Mouse (Mus musculus): Measurements from ENCODE around the gene Gm20388. TPM values are rescaled to one million over a fixed set of nuclear protein-coding genes. Genes with fewer than 3 reads are reported as not detected.

Gm20388 gene
- polyA plus RNA-seq, 1 experiment from 2014 or later = 5.5 TPM

- Histone ChIP-seq H3K9me3 (no peaks in the 10 kb centered on the region), H3K27me3 (no peaks in the 10 kb centered on the region), H3K4me3 (no peak overlapping the region), H3K9ac (no peak overlapping the region), H3K36me3 (peaks cover 10% of the 10 kb centered on the region; the same call in 1 of the 2 replicates), H3K4me2 (no peak overlapping the region), H3K27ac (peak overlapping the region; percentile 86; the same call in 1 of the 2 replicates), H3K4me1 (peaks cover 63% of the 10 kb centered on the region)
- no peak for ATAC-seq (ENCODE audit: borderline replicate concordance, extremely low read depth, low FRiP score, low TSS enrichment)
- WGBS = 86% methylated on average over 14 of the region's 14 CpGs
These were observed 2605.1 kb downstream of the Gm20388 start for GRCm38 (mm10) chr8:122515699-122516098.

GRCm38 (mm10) chr8:122517541-122518190 lies 2607.0 kb downstream of the Gm20388 start:
- peak; percentile 76; the same call in 1 of the 2 replicates for ATAC-seq (ENCODE audit: borderline replicate concordance, extremely low read depth, low FRiP score, low TSS enrichment)
- Histone ChIP-seq H3K4me3 (no peak overlapping the region), H3K4me1 (peaks cover 50% of the 10 kb centered on the region), H3K27me3 (no peaks in the 10 kb centered on the region), H3K36me3 (peaks cover 5% of the 10 kb centered on the region; the same call in 1 of the 2 replicates), H3K9ac (no peak overlapping the region), H3K4me2 (peak overlapping the region; percentile 25), H3K9me3 (no peaks in the 10 kb centered on the region), H3K27ac (peak overlapping the region; percentile 86)
- WGBS = 16% methylated on average over 6 of the region's 6 CpGs

GRCm38 (mm10) chr8:122520611-122521010 lies 2610.0 kb downstream of the Gm20388 start:
- peak overlapping the region; percentile 52 for H3K27ac ChIP-seq
- H3K4me1 ChIP-seq = peaks cover 75% of the 10 kb centered on the region
- H3K4me2 ChIP-seq = no peak overlapping the region
- H3K4me3 ChIP-seq = no peak overlapping the region
- no peaks in the 10 kb centered on the region for H3K36me3 ChIP-seq
- no peak overlapping the region for H3K9ac ChIP-seq
- ATAC-seq (ENCODE audit: borderline replicate concordance, extremely low read depth, low FRiP score, low TSS enrichment) = no peak
- no peaks in the 10 kb centered on the region for H3K27me3 ChIP-seq
- H3K9me3 ChIP-seq = no peaks in the 10 kb centered on the region
- 69% methylated on average over 11 of the region's 11 CpGs for WGBS

GRCm38 (mm10) chr8:122522796-122523651 lies 2612.4 kb downstream of the Gm20388 start:
- H3K4me2 ChIP-seq = peak overlapping the region; percentile 33
- H3K9me3 ChIP-seq = no peaks in the 10 kb centered on the region
- H3K27ac ChIP-seq = peak overlapping the region; percentile 85
- no peaks in the 10 kb centered on the region for H3K27me3 ChIP-seq
- ATAC-seq (ENCODE audit: borderline replicate concordance, extremely low read depth, low FRiP score, low TSS enrichment) = peak; percentile 7; the same call in 1 of the 2 replicates
- WGBS = 32% methylated on average over 14 of the region's 14 CpGs
- H3K9ac ChIP-seq = peak overlapping the region; percentile 32
- H3K4me1 ChIP-seq = peaks cover 79% of the 10 kb centered on the region
- 0 out of 2 replicates have a peak overlapping the region, but pooled peaks have one; percentile 0 for H3K4me3 ChIP-seq
- no peaks in the 10 kb centered on the region for H3K36me3 ChIP-seq

- Histone ChIP-seq H3K4me3 (0 out of 2 replicates have a peak overlapping the region, but pooled peaks have one; percentile 0), H3K4me2 (peak overlapping the region; percentile 33), H3K4me1 (peaks cover 73% of the 10 kb centered on the region), H3K27ac (peak overlapping the region; percentile 85), H3K27me3 (no peaks in the 10 kb centered on the region), H3K9me3 (no peaks in the 10 kb centered on the region), H3K9ac (peak overlapping the region; percentile 32; the same call in 1 of the 2 replicates), H3K36me3 (no peaks in the 10 kb centered on the region)
- 14% methylated on average over 23 of the region's 23 CpGs for WGBS
- no peak for ATAC-seq (ENCODE audit: borderline replicate concordance, extremely low read depth, low FRiP score, low TSS enrichment)
These were observed 2613.2 kb downstream of the Gm20388 start for GRCm38 (mm10) chr8:122523652-122524360.

GRCm38 (mm10) chr8:122524506-122524905 lies 2613.9 kb downstream of the Gm20388 start:
- Histone ChIP-seq H3K36me3 (no peaks in the 10 kb centered on the region), H3K4me1 (peaks cover 67% of the 10 kb centered on the region), H3K9me3 (no peaks in the 10 kb centered on the region), H3K9ac (no peak overlapping the region), H3K4me2 (0 out of 2 replicates have a peak overlapping the region, but pooled peaks have one; percentile 33), H3K27me3 (no peaks in the 10 kb centered on the region), H3K27ac (peak overlapping the region; percentile 85; the same call in 1 of the 2 replicates), H3K4me3 (no peak overlapping the region)
- WGBS = 65% methylated on average over 6 of the region's 6 CpGs
- ATAC-seq (ENCODE audit: borderline replicate concordance, extremely low read depth, low FRiP score, low TSS enrichment) = no peak

- no peak overlapping the region for H3K4me2 ChIP-seq
- H3K27me3 ChIP-seq = no peaks in the 10 kb centered on the region
- H3K4me3 ChIP-seq = no peak overlapping the region
- no peaks in the 10 kb centered on the region for H3K36me3 ChIP-seq
- 77% methylated on average over 6 of the region's 6 CpGs for WGBS
- no peak for ATAC-seq (ENCODE audit: borderline replicate concordance, extremely low read depth, low FRiP score, low TSS enrichment)
- H3K27ac ChIP-seq = peak overlapping the region; percentile 86; the same call in 1 of the 2 replicates
- H3K9ac ChIP-seq = no peak overlapping the region
- H3K9me3 ChIP-seq = no peaks in the 10 kb centered on the region
- peaks cover 64% of the 10 kb centered on the region for H3K4me1 ChIP-seq
These were observed 2614.4 kb downstream of the Gm20388 start for GRCm38 (mm10) chr8:122525004-122525403.

GRCm38 (mm10) chr8:122526084-122526483 lies 2615.4 kb downstream of the Gm20388 start:
- Histone ChIP-seq H3K4me2 (no peak overlapping the region), H3K4me3 (no peak overlapping the region), H3K27me3 (no peaks in the 10 kb centered on the region), H3K36me3 (no peaks in the 10 kb centered on the region), H3K9me3 (no peaks in the 10 kb centered on the region), H3K27ac (peak overlapping the region; percentile 86), H3K9ac (no peak overlapping the region), H3K4me1 (peaks cover 64% of the 10 kb centered on the region)
- ATAC-seq (ENCODE audit: borderline replicate concordance, extremely low read depth, low FRiP score, low TSS enrichment) = no peak
- 38% methylated on average over 3 of the region's 3 CpGs for WGBS

GRCm38 (mm10) chr8:122526526-122527170 lies 2616.0 kb downstream of the Gm20388 start:
- Histone ChIP-seq H3K36me3 (no peaks in the 10 kb centered on the region), H3K4me2 (no peak overlapping the region), H3K27me3 (no peaks in the 10 kb centered on the region), H3K4me1 (peaks cover 70% of the 10 kb centered on the region), H3K27ac (peak overlapping the region; percentile 86), H3K9me3 (no peaks in the 10 kb centered on the region), H3K4me3 (no peak overlapping the region), H3K9ac (no peak overlapping the region)
- ATAC-seq (ENCODE audit: borderline replicate concordance, extremely low read depth, low FRiP score, low TSS enrichment) = peak; percentile 49; the same call in 1 of the 2 replicates
- 32% methylated on average over 7 of the region's 7 CpGs for WGBS

- Histone ChIP-seq H3K4me2 (no peak overlapping the region), H3K9me3 (no peaks in the 10 kb centered on the region), H3K36me3 (no peaks in the 10 kb centered on the region), H3K4me1 (peaks cover 77% of the 10 kb centered on the region), H3K9ac (no peak overlapping the region), H3K27me3 (no peaks in the 10 kb centered on the region), H3K27ac (no peak overlapping the region), H3K4me3 (no peak overlapping the region)
- WGBS = 81% methylated on average over 3 of the region's 3 CpGs
- no peak for ATAC-seq (ENCODE audit: borderline replicate concordance, extremely low read depth, low FRiP score, low TSS enrichment)
These were observed 2617.3 kb downstream of the Gm20388 start for GRCm38 (mm10) chr8:122527937-122528336.

GRCm38 (mm10) chr8:122529159-122529558 lies 2618.5 kb downstream of the Gm20388 start:
- H3K4me1 ChIP-seq = peaks cover 65% of the 10 kb centered on the region
- H3K36me3 ChIP-seq = no peaks in the 10 kb centered on the region
- 85% methylated on average over 4 of the region's 4 CpGs for WGBS
- H3K4me3 ChIP-seq = no peak overlapping the region
- H3K9me3 ChIP-seq = no peaks in the 10 kb centered on the region
- no peak overlapping the region for H3K9ac ChIP-seq
- H3K4me2 ChIP-seq = no peak overlapping the region
- no peaks in the 10 kb centered on the region for H3K27me3 ChIP-seq
- no peak overlapping the region for H3K27ac ChIP-seq
- no peak for ATAC-seq (ENCODE audit: borderline replicate concordance, extremely low read depth, low FRiP score, low TSS enrichment)

All from lung, embryonic 15.5 days (tissue).